Mouse (Mus musculus) mouse embryonic stem cell (cell line): ENCODE measurements around the gene C1galt1.

Source experiments
- in situ Hi-C, 2 experiments: fragments of 300-500 bp; cut with MboI; formaldehyde crosslinking; loops; 1 replicate in 1 of 2; 3 replicates in 1 of 2; pipeline ENCODE4 v1.14.3; 2019 to 2020; ENCODE audit warnings: low sequenced_read_pairs in 2 of 2, low pct_unique_long_range_greater_than_20kb in 1 of 2, mixed read lengths in 1 of 2; ENCODE audit not compliant: unreplicated experiment in 1 of 2

C1galt1 gene

GRCm38 (mm10) chr6:7844802-7845679 lies at the start of gene C1galt1:
TSS of gene C1galt1 (plus strand) at chr6:7844842.
- in situ Hi-C loops = no loop called here

- in situ Hi-C loops = no loop called here
Observed at GRCm38 (mm10) chr6:7799969-7800368, 44.7 kb upstream of the C1galt1 start.

GRCm38 (mm10) chr6:7803765-7804542 lies 40.7 kb upstream of the C1galt1 start:
- in situ Hi-C loops = no loop called here

GRCm38 (mm10) chr6:7814146-7814545 lies 30.5 kb upstream of the C1galt1 start:
- in situ Hi-C loops = no loop called here

- in situ Hi-C loops = no loop called here
Observed at GRCm38 (mm10) chr6:7816233-7816632, 28.4 kb upstream of the C1galt1 start.

- in situ Hi-C loops = no loop called here
Observed at GRCm38 (mm10) chr6:7822688-7823087, 22.0 kb upstream of the C1galt1 start.

- in situ Hi-C loops = no loop called here
Observed at GRCm38 (mm10) chr6:7830793-7831192, 13.8 kb upstream of the C1galt1 start.

- in situ Hi-C loops = no loop called here
Observed at GRCm38 (mm10) chr6:7832564-7833175, 12.0 kb upstream of the C1galt1 start.

GRCm38 (mm10) chr6:7843726-7844411 lies 773 bp upstream of the C1galt1 start:
- in situ Hi-C loops = no loop called here

- in situ Hi-C loops = no loop called here
Observed at GRCm38 (mm10) chr6:7844412-7844801, 235 bp upstream of the C1galt1 start.

- in situ Hi-C loops = no loop called here
Observed at GRCm38 (mm10) chr6:7845680-7846017, 1.0 kb downstream of the C1galt1 start.

GRCm38 (mm10) chr6:7846726-7847439 lies 2.2 kb downstream of the C1galt1 start:
- in situ Hi-C loops = no loop called here

- in situ Hi-C loops = no loop called here
Observed at GRCm38 (mm10) chr6:7847890-7848508, 3.4 kb downstream of the C1galt1 start.

GRCm38 (mm10) chr6:7848714-7849113 lies 4.1 kb downstream of the C1galt1 start:
- in situ Hi-C loops = no loop called here

GRCm38 (mm10) chr6:7851036-7851435 lies 6.4 kb downstream of the C1galt1 start:
- in situ Hi-C loops = loop anchor here in 1 of 2 experiments (10.0 kb wide), 1 partner anchor 116 kb away; no protein-coding TSS in a partner anchor

GRCm38 (mm10) chr6:7852919-7853318 lies 8.3 kb downstream of the C1galt1 start:
- in situ Hi-C loops = loop anchor here in 1 of 2 experiments (10.0 kb wide), 1 partner anchor 118 kb away; no protein-coding TSS in a partner anchor

- in situ Hi-C loops = loop anchor here in 1 of 2 experiments (10.0 kb wide), 1 partner anchor 119 kb away; no protein-coding TSS in a partner anchor
Observed at GRCm38 (mm10) chr6:7853461-7853860, 8.8 kb downstream of the C1galt1 start.
